Mouse (Mus musculus) colon, adult 2 months (tissue): ENCODE measurements around the gene Celsr2. TPM values are rescaled to one million over a fixed set of nuclear protein-coding genes. Genes with fewer than 3 reads are reported as not detected.

ENCODE experiments used
- polyA plus RNA-seq: library from polyadenylated mRNA; depleted of rRNA; stranded (reverse); fragments of >200 nt; gene quantifications from 2 replicates; pipeline ENCODE4 v1.2.3, GENCODE M21; 2012; rRNA removed

Celsr2 gene
- 6.6 and 7.8 TPM in 2 replicates for polyA plus RNA-seq

DNA sequence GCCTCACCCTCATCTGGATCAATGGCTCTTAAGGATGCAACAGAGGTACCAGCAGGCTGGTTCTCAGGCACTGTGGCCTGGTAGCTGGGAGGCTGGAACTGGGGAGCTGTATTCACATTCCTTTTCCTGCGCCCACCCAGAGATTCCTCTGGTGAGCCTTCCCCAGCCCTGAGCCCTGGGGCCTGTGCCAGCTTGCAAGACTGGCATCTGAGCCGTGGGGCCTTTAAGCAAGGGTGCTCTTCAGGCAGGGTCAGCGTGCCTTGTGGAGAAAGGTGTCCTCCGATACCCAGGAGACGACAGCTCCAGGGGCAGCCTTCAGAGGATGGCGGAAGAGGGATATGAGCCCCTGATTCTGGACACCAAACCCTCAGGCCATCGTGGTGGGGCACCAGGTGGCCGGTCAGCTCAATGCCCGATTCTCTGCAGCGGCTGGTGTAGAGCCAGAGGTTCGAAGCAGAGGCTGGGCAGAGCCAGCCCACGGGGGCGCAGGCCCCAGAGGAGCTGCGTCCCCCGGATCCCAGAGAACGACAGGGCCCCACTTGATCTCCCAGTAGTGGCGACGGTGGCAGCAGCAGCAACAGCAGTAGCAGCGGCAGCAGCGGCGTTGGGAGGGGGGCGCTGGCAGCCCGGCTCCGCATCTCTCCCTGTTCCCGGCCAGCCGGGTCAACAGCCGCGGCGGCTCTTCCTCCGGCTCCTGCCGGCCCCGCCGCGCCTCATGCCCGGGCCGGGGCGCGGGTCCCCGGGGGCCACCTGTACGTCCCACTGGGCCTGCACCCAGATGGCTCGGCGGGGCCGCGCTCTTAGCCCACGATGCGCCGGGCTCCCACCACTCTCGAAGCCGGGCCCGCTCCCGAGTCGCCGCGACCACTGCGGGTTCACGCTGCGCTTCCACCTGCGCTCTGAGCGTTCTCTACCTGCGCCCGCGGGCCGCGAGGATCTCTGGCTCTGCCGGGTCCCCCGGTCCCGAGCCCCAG lies at the start of gene Celsr2:
TSS of gene Celsr2 (minus strand) at position 696 of the 974 bp plus-strand sequence.

DNA sequence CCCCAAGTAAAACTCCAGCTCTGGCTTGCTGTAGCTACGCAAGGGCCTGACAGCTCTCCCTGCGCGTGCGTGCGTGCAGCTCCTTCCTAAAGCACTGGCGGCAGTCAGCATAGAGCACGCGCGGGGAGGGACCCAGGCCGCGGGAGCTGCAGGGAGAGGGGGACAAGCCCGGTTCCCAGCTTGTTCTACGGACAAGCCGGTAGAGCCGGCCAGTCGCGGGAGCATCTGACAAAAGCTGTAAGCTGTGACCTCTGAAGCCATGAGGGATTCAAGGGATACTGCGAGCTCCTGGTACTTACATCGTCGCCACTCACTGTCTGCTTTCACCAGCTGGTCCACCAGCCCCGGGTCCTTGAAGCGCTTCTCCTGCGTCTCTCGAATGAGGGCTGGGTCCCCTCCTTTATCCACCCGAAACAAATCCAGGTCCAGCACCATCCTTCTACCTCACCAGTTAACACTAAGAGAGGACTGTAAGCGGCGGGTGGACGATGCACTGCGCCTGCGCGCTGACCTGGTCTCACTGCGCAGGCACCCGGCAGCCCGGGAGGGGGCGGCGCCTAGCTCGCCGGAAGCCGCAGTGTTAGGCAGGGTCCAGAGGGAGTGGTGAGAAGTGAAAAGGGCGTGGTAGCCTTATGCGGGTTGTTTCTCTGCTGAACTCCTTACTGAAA lies 29.5 kb upstream of the Celsr2 start, which contains the start of gene Sars:
TSS of gene Sars (minus strand) at position 512 of the 668 bp plus-strand sequence.

DNA sequence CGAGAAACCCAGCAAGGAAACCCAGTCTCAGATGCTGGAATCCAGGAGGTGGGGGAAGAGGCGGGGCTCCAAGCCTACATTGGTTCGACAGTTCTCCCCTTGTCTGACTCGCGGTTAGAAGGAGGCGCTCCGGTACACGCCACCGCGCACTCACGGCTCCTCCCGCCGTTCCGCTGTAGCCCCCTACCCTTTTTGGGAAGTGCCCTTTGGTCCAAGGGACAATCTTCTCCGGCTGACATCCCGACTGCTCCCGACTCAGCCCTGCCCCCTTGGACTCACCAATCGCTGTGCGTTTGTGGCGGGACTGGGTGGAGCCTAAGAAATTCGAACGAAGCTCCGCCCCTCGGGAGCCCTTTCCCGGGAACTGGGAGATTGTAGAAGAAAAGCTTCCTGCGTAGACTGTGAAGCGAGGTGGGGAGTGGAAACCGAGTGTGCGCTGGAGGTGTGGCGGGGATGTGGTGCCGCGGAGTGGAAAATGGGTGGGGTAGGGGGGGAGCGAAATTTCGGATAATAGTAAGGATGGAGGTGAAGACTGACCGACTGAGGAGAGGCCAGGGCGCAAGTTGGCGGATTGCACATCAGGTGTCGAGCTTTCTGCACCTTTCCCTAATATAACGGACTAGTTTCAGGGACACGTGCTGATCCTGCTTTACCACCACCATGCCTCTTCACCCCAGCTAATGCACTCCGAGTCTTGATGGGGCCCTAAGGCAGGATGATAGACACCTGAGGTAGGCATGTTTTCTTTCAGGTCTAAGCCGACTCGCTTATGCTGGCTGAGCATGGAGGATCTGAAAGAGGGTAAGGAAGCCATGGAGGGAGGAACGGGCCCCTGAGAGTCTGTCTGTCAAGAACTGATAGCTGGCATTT lies 31.6 kb downstream of the Celsr2 start, which contains the start of gene Psrc1:
TSS of gene Psrc1 (plus strand) at position 355 of the 870 bp plus-strand sequence.

DNA sequence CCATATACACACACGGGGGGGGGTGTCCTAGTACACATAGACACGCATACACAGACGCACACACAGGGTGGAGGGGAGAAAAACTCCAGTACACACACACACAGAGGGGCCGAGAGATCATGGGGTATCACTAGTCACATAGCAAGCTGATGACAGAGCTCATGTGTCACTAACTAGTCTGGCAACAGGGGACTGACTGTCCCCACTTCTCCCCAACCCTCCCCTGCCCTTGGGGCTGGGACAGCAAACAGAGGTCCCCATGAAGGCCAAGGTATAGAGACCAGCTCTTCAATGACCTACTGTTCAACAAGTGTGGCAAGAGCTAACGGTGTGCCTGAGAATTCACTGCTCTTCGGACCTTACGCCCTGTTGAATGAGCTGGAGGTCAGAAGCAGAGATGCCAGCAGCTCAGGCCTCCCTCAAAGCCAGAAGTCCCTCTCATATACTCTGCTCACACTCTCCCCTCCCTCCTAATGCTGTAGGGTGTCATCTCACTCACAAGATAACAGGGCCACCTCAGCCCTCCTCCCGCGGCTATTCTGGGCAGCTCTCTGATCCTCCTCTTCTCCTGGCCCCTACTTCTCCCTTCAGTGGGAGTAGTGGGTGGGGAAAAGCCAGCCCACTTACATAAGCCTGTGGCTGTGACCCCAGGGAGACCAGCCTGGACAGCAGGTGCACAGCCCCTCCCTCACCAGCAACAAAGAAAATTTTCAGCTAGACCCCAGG lies 50.9 kb downstream of the Celsr2 start, which contains the start of gene Mybphl:
TSS of gene Mybphl (plus strand) at position 642 of the 726 bp plus-strand sequence.

Other genes with a start within 250 kb of the Celsr2 start
- 34.4 and 35.8 TPM in 2 replicates for gene Amigo1, start 229.2 kb downstream of the Celsr2 start, polyA plus RNA-seq
- 10.4 and 13.1 TPM in 2 replicates for gene Cyb561d1, start 214.3 kb downstream of the Celsr2 start, polyA plus RNA-seq
- gene Atxn7l2, start 204.6 kb downstream of the Celsr2 start, polyA plus RNA-seq, result 5.9 and 7.4 TPM in 2 replicates
- 0.66 and 0.67 TPM in 2 replicates for gene Sypl2, start 188.9 kb downstream of the Celsr2 start, polyA plus RNA-seq
- 22.6 and 23.4 TPM in 2 replicates for gene Psma5, start 158.6 kb downstream of the Celsr2 start, polyA plus RNA-seq
- 105 and 121 TPM in 2 replicates for gene Sort1, start 131.5 kb downstream of the Celsr2 start, polyA plus RNA-seq
- not detected in 2 replicates for gene Mybphl, start 50.6 kb downstream of the Celsr2 start, polyA plus RNA-seq
- 4.6 and 4.7 TPM in 2 replicates for gene Psrc1, start 31.7 kb downstream of the Celsr2 start, polyA plus RNA-seq
- 32.2 and 34.6 TPM in 2 replicates for gene Sars, start 29.7 kb upstream of the Celsr2 start, polyA plus RNA-seq
- gene 1700013F07Rik, start 118.6 kb upstream of the Celsr2 start, polyA plus RNA-seq, result 0.25 TPM in 1 of 2 replicates, not detected in the other
- gene 5330417C22Rik, start 121.0 kb upstream of the Celsr2 start, polyA plus RNA-seq, result 100 and 113 TPM in 2 replicates
- gene Tmem167b, start 146.9 kb upstream of the Celsr2 start, polyA plus RNA-seq, result 4.5 and 5.4 TPM in 2 replicates
- gene Taf13, start 156.1 kb upstream of the Celsr2 start, polyA plus RNA-seq, result 1.3 and 1.8 TPM in 2 replicates
- 2.5 and 2.7 TPM in 2 replicates for gene Wdr47, start 175.7 kb upstream of the Celsr2 start, polyA plus RNA-seq
- gene Clcc1, start 238.4 kb upstream of the Celsr2 start, polyA plus RNA-seq, result 22.7 and 27.9 TPM in 2 replicates